Mouse (Mus musculus): ENCODE results near the gene Plekhm3. TPM values are rescaled to one million over a fixed set of nuclear protein-coding genes. Genes with fewer than 3 reads are reported as not detected.

Gene Plekhm3
- polyA plus RNA-seq, 1 experiment, result 2.3 TPM

- H3K79me3 ChIP-seq (ENCODE audit: low read depth), result no peaks in the 10 kb centered on the region
- H3K79me2 ChIP-seq (ENCODE audit: control insufficient read depth, insufficient read depth), result no peaks in the 10 kb centered on the region
Observed at GRCm38 (mm10) chr1:64859826-64860225, 96.8 kb downstream of the Plekhm3 start.

GRCm38 (mm10) chr1:64854835-64855234 lies 101.8 kb downstream of the Plekhm3 start:
- Histone ChIP-seq H3K79me2 (ENCODE audit: control insufficient read depth, insufficient read depth) (no peaks in the 10 kb centered on the region), H3K27me3 (ENCODE audit: control insufficient read depth, insufficient read depth, insufficient read length) (no peaks in the 10 kb centered on the region), H3ac (ENCODE audit: control insufficient read depth, insufficient read length, low read depth) (no peak overlapping the region), H3K79me3 (ENCODE audit: low read depth) (no peaks in the 10 kb centered on the region), H3K36me3 (ENCODE audit: control insufficient read depth, insufficient read depth) (no peaks in the 10 kb centered on the region), H3K4me3 (ENCODE audit: insufficient read depth, poor library complexity, severe bottlenecking) (no peak overlapping the region)
- TF ChIP-seq MYOD1 (IDR thresholded peaks at IDR 0.05; ENCODE audit: control insufficient read depth, insufficient read length, low read depth), result no peak
- no peak for TF ChIP-seq MAX (IDR thresholded peaks at IDR 0.05)

More at GRCm38 (mm10) chr1:64859826-64860225, 96.8 kb downstream of the Plekhm3 start:
- no peak for TF ChIP-seq CEBPB (IDR thresholded peaks at IDR 0.05; ENCODE audit: low read depth)
- no peak for TF ChIP-seq MAX (IDR thresholded peaks at IDR 0.05)
- TF ChIP-seq CTCF (IDR thresholded peaks at IDR 0.05; ENCODE audit: control insufficient read depth, insufficient read depth, insufficient read length), result no peak
- no peak for TF ChIP-seq MYOD1 (IDR thresholded peaks at IDR 0.05; ENCODE audit: control insufficient read depth, insufficient read length, low read depth)
- TF ChIP-seq FOSL1 (IDR thresholded peaks at IDR 0.05; ENCODE audit: insufficient read depth, low read length, poor library complexity, severe bottlenecking), result no peak
- no peak for TF ChIP-seq MYOG (IDR thresholded peaks at IDR 0.05; ENCODE audit: control insufficient read depth, extremely low read depth, insufficient read length)
- no peak for TF ChIP-seq USF1 (IDR thresholded peaks at IDR 0.05; ENCODE audit: low read depth)
- Histone ChIP-seq H3K27me3 (ENCODE audit: control insufficient read depth, insufficient read depth, insufficient read length) (no peaks in the 10 kb centered on the region), H3K4me3 (ENCODE audit: insufficient read depth, poor library complexity, severe bottlenecking) (no peak overlapping the region), H3K36me3 (ENCODE audit: control insufficient read depth, insufficient read depth) (no peaks in the 10 kb centered on the region), H3ac (ENCODE audit: control insufficient read depth, insufficient read length, low read depth) (no peak overlapping the region)

- Histone ChIP-seq H3ac (ENCODE audit: control insufficient read depth, insufficient read length, low read depth) (no peak overlapping the region), H3K79me2 (ENCODE audit: control insufficient read depth, insufficient read depth) (no peaks in the 10 kb centered on the region), H3K36me3 (ENCODE audit: control insufficient read depth, insufficient read depth) (no peaks in the 10 kb centered on the region), H3K79me3 (ENCODE audit: low read depth) (no peaks in the 10 kb centered on the region), H3K4me3 (ENCODE audit: insufficient read depth, poor library complexity, severe bottlenecking) (no peak overlapping the region), H3K27me3 (ENCODE audit: control insufficient read depth, insufficient read depth, insufficient read length) (no peaks in the 10 kb centered on the region)
- TF ChIP-seq MYOD1 (IDR thresholded peaks at IDR 0.05; ENCODE audit: control insufficient read depth, insufficient read length, low read depth) (no peak), CTCF (IDR thresholded peaks at IDR 0.05; ENCODE audit: control insufficient read depth, insufficient read depth, insufficient read length) (no peak), FOSL1 (IDR thresholded peaks at IDR 0.05; ENCODE audit: insufficient read depth, low read length, poor library complexity, severe bottlenecking) (no peak), MYOG (IDR thresholded peaks at IDR 0.05; ENCODE audit: control insufficient read depth, extremely low read depth, insufficient read length) (no peak), CEBPB (IDR thresholded peaks at IDR 0.05; ENCODE audit: low read depth) (no peak), USF1 (IDR thresholded peaks at IDR 0.05; ENCODE audit: low read depth) (no peak), MAX (IDR thresholded peaks at IDR 0.05) (no peak)
Observed at GRCm38 (mm10) chr1:64853738-64854730, 102.6 kb downstream of the Plekhm3 start.

GRCm38 (mm10) chr1:64853244-64853643 lies 103.4 kb downstream of the Plekhm3 start:
- H3ac ChIP-seq (ENCODE audit: control insufficient read depth, insufficient read length, low read depth), result no peak overlapping the region
- no peaks in the 10 kb centered on the region for H3K36me3 ChIP-seq (ENCODE audit: control insufficient read depth, insufficient read depth)
- no peaks in the 10 kb centered on the region for H3K27me3 ChIP-seq (ENCODE audit: control insufficient read depth, insufficient read depth, insufficient read length)
- TF ChIP-seq USF1 (IDR thresholded peaks at IDR 0.05; ENCODE audit: low read depth) (no peak), CTCF (IDR thresholded peaks at IDR 0.05; ENCODE audit: control insufficient read depth, insufficient read depth, insufficient read length) (no peak), MYOD1 (IDR thresholded peaks at IDR 0.05; ENCODE audit: control insufficient read depth, insufficient read length, low read depth) (no peak), CEBPB (IDR thresholded peaks at IDR 0.05; ENCODE audit: low read depth) (no peak), MAX (IDR thresholded peaks at IDR 0.05) (no peak), MYOG (IDR thresholded peaks at IDR 0.05; ENCODE audit: control insufficient read depth, extremely low read depth, insufficient read length) (no peak), FOSL1 (IDR thresholded peaks at IDR 0.05; ENCODE audit: insufficient read depth, low read length, poor library complexity, severe bottlenecking) (no peak)
- H3K4me3 ChIP-seq (ENCODE audit: insufficient read depth, poor library complexity, severe bottlenecking), result no peak overlapping the region
- H3K79me2 ChIP-seq (ENCODE audit: control insufficient read depth, insufficient read depth), result no peaks in the 10 kb centered on the region
- no peaks in the 10 kb centered on the region for H3K79me3 ChIP-seq (ENCODE audit: low read depth)

GRCm38 (mm10) chr1:64852272-64852671 lies 104.4 kb downstream of the Plekhm3 start:
- TF ChIP-seq USF1 (IDR thresholded peaks at IDR 0.05; ENCODE audit: low read depth) (no peak), CTCF (IDR thresholded peaks at IDR 0.05; ENCODE audit: control insufficient read depth, insufficient read depth, insufficient read length) (no peak), FOSL1 (IDR thresholded peaks at IDR 0.05; ENCODE audit: insufficient read depth, low read length, poor library complexity, severe bottlenecking) (no peak), MYOD1 (IDR thresholded peaks at IDR 0.05; ENCODE audit: control insufficient read depth, insufficient read length, low read depth) (no peak), MAX (IDR thresholded peaks at IDR 0.05) (no peak), CEBPB (IDR thresholded peaks at IDR 0.05; ENCODE audit: low read depth) (no peak), MYOG (IDR thresholded peaks at IDR 0.05; ENCODE audit: control insufficient read depth, extremely low read depth, insufficient read length) (no peak)
- no peaks in the 10 kb centered on the region for H3K79me2 ChIP-seq (ENCODE audit: control insufficient read depth, insufficient read depth)
- no peaks in the 10 kb centered on the region for H3K27me3 ChIP-seq (ENCODE audit: control insufficient read depth, insufficient read depth, insufficient read length)
- no peak overlapping the region for H3ac ChIP-seq (ENCODE audit: control insufficient read depth, insufficient read length, low read depth)
- H3K79me3 ChIP-seq (ENCODE audit: low read depth), result no peaks in the 10 kb centered on the region
- H3K4me3 ChIP-seq (ENCODE audit: insufficient read depth, poor library complexity, severe bottlenecking), result no peak overlapping the region
- no peaks in the 10 kb centered on the region for H3K36me3 ChIP-seq (ENCODE audit: control insufficient read depth, insufficient read depth)

Data from C2C12 (cell line).